Mouse (Mus musculus) stomach, postnatal 0 days (tissue): ENCODE results near the gene Morn1.

ENCODE experiments used
- CTCF ChIP-seq: IDR thresholded peaks from 2 replicates; pipeline ENCODE4 v1.5.1; 2016; ENCODE audit warnings: antibody characterized with exemption, low read depth, mild to moderate bottlenecking, moderate library complexity
- EP300 ChIP-seq: optimal IDR thresholded peaks from 2 replicates; pipeline ENCODE3; 2016; ENCODE audit warnings: antibody characterized with exemption

DNA sequence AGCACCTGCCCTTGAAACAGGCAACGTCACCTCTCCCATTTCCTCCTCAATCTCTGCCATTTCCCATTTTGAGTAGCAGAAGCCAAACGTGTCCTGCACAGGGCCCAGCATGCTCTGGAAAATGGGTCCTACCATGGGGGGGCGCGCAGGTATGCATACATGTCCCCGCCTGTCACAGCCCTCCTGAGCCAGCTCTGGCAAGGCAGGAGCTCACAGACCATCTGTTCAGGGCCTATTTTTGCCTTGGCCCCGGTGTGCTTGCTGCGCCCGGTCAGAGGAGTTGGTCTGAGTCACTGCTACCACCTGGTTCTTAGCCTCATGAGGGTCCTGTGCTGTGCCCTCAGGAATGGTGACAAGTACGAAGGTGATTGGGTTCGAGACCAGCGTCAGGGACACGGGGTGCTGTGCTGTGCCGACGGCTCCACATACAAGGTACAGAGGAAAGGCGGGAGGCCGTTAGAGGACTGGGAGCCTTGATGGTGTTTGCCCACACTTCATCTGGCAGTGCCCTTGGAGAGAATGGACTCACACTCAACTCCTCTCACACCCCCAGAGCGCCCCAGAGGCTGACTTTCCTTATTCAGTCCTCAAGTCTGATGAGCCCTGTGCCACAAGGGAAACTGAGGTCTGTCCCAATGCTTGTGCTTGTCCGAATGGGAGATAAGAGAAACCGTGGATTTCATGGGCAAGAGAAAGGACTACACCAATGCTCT lies 6.5 kb downstream of the Morn1 start:
- TF ChIP-seq CTCF (no peak), EP300 (no peak)
